Mouse (Mus musculus): Measurements from ENCODE around the gene Fbxo47. TPM values are rescaled to one million over a fixed set of nuclear protein-coding genes. Genes with fewer than 3 reads are reported as not detected.

Fbxo47 gene
- polyA plus RNA-seq, 1 experiment from 2014 or later, result 0.92 TPM

DNA sequence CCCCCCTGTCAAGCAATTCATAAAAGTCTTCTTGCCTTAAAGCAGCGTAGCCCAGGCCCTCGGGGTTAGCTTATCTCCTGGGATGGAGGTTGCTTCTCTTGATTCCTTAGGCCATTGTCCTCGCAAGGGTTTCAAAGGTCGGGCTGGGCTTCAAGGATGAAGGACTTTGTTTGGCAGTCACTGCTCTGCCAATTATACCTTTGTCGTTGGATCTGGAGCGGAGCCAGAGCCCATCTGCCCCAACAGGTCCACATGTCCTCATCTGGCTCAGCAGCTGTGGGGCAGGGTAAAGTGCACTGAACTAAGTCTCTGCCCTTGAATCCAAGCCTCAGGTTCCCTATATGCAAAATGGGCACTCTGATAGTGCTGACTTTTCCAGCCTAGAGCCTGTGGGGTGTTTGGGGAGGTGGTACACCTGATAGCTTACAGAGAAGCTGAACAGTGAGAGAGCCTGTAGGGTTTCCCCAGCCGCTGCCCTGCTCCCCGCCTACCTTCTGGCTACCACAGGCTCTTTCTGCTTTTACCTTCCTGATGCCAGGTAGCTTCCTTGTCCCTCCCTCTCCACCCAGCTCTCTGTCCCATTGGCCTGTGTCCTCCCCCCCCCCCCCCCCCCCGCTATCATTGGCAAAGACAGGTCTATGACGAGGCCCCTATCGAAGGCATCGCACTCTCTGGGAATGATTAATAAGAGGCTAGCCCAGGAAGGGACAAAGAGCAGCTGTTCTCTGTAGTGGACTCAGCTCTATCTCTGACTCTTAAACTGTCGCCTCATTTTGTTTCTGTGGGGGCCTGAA, 72.2 kb downstream of the Fbxo47 start:
- Histone ChIP-seq H3K9ac (replicated peaks) (peak overlapping the region; percentile 42; the same call in 1 of the 2 replicates), H3K9me3 (no peaks in the 10 kb centered on the region), H3K36me3 (peaks cover 84% of the 10 kb centered on the region), H3K27me3 (no peaks in the 10 kb centered on the region), H3K27ac (peak overlapping the region; percentile 17; the same call in 1 of the 2 replicates), H3K4me3 (replicated peaks) (no peak overlapping the region), H3K4me2 (no peak overlapping the region), H3K4me1 (replicated peaks) (peaks cover 80% of the 10 kb centered on the region)
- 53% methylated on average over 12 of the region's 13 CpGs for WGBS
- ATAC-seq (ENCODE audit: insufficient number of reproducible peaks, insufficient read depth, low FRiP score, low TSS enrichment, low read depth), result no peak

DNA sequence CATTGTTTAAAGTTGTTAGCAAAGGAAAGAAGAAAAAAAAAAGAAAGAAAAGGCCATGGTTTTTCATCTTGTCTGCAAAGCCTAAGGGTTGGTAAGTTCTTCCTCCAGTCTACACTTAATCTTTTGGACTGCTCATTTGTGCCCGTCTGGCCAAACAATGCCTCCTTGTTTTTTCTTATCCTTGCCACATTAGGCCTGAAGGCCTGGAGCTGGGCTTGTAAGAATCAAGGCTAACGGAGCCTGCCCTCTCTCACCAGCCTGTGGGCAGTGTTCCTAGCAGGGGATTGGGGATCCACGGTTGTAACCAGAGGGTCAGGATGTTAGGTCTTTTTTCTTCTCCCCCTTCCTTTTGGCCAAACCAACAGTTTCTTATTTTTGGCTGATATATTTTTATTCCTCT, 73.0 kb downstream of the Fbxo47 start:
- ATAC-seq (ENCODE audit: insufficient number of reproducible peaks, insufficient read depth, low FRiP score, low TSS enrichment, low read depth), result no peak
- Histone ChIP-seq H3K9ac (replicated peaks) (no peak overlapping the region), H3K9me3 (no peaks in the 10 kb centered on the region), H3K36me3 (peaks cover 78% of the 10 kb centered on the region), H3K27ac (no peak overlapping the region), H3K4me3 (replicated peaks) (no peak overlapping the region), H3K27me3 (no peaks in the 10 kb centered on the region), H3K4me1 (replicated peaks) (peaks cover 79% of the 10 kb centered on the region), H3K4me2 (no peak overlapping the region)
- 42% methylated on average over 3 of the region's 3 CpGs for WGBS

DNA sequence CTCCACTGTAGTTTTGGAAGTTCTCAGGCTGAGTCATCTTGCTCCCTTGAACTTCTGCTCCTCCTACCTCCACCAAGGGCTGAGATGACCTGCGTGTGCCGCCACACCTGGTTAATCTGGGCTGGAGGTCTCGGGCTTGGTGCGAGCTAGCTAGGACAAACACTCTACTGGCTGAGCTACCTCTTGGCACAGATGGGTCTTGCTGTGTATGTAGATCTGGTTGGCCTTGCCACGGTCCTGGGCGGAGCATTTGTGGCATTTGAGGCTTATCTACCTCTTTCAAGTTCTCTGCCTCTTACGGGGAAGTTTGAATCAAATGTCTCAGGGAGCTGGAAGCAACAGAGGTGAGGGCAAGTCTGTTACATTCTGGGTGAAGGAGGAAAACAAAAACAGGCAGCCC, 73.6 kb downstream of the Fbxo47 start:
- H3K27me3 ChIP-seq, result no peaks in the 10 kb centered on the region
- peaks cover 72% of the 10 kb centered on the region for H3K36me3 ChIP-seq
- no peak overlapping the region for H3K27ac ChIP-seq
- H3K4me2 ChIP-seq, result no peak overlapping the region
- H3K9ac ChIP-seq (replicated peaks), result no peak overlapping the region
- no peaks in the 10 kb centered on the region for H3K9me3 ChIP-seq
- no peak overlapping the region for H3K4me3 ChIP-seq (replicated peaks)
- WGBS, result 77% methylated on average over 7 of the region's 7 CpGs
- H3K4me1 ChIP-seq (replicated peaks), result peaks cover 79% of the 10 kb centered on the region
- no peak for ATAC-seq (ENCODE audit: insufficient number of reproducible peaks, insufficient read depth, low FRiP score, low TSS enrichment, low read depth)

DNA sequence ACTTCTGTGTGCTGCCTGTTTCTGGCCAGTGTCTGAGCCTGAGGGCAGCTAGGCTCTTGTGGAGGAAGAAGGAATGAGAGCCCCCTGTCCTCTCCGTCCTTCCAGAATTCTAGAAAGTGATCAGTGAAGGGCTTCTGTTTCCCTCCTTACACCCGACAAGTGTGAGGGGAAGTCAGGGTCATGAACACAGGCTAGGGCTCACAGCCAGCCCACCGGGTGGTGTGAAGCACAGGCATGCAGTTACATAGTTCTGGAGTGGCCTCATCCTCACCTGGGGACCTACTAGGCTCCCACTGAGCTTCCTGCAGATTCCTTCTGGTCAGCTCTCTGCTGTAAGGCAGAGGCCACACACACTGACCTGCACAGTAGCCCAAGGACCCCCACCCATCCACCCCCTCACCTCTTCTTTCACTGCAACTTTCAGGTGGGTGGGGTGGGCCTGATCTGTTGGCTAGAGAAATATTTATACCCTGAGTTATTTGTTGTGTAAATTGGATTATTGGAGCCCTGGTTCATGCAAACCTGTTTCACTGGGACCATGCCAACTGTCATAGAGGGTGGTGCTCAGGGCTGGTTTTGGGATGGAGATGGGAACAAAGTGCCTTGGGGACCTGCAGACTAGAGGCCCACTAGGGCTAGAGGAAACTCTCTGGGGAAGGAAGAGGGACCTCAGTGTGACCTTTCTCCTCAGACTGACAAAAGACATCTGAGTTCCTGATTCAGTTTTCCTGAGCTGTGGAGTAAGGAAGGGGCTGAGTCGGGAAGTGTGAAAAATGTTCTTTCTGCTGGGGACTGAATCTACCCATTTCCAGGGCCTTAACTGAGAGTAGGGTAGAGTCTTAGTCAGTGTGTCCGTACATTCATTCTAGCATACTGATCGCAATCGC, 74.5 kb downstream of the Fbxo47 start:
- Histone ChIP-seq H3K4me2 (no peak overlapping the region), H3K27ac (peak overlapping the region; percentile 65), H3K4me1 (replicated peaks) (peaks cover 80% of the 10 kb centered on the region), H3K9ac (replicated peaks) (0 out of 2 replicates have a peak overlapping the region, but pooled peaks have one; percentile 8), H3K4me3 (replicated peaks) (no peak overlapping the region), H3K36me3 (peaks cover 63% of the 10 kb centered on the region), H3K27me3 (no peaks in the 10 kb centered on the region), H3K9me3 (no peaks in the 10 kb centered on the region)
- WGBS, result 71% methylated on average over 7 of the region's 7 CpGs
- no peak for ATAC-seq (ENCODE audit: insufficient number of reproducible peaks, insufficient read depth, low FRiP score, low TSS enrichment, low read depth)

DNA sequence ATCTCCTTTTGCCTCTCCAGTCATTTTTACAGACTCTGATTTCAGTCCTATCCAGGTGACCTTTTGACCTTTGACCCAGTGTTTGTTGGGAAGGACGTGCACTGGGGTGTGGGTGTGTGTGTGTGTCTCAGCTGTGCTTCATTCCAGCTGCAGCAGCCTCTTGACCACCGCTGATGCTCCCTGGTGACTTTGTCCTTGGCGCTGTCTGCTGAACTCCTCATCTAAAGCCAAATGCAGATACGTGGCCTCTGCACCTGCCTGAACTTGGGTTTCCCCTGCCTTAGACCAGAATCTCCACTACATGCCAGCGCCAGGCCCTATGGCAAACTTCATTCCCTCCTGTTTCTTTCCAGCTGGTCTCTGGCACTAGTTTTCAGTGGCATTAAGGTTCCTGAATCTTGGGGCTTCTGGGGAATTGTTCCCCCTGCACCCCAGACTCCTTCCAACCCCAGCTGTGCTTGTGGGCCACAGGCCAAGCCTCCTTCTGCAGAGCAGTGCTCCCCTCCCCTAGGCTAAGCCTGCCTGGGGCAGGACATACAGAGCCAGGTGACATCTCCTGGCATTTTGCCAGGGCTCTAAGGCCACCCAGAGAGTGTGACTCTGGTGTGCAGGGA, 75.2 kb downstream of the Fbxo47 start:
- peaks cover 56% of the 10 kb centered on the region for H3K36me3 ChIP-seq
- peak overlapping the region; percentile 19; the same call in 1 of the 2 replicates for H3K4me2 ChIP-seq
- 53% methylated on average over 5 of the region's 5 CpGs for WGBS
- no peaks in the 10 kb centered on the region for H3K9me3 ChIP-seq
- H3K4me3 ChIP-seq (replicated peaks), result no peak overlapping the region
- no peak for ATAC-seq (ENCODE audit: insufficient number of reproducible peaks, insufficient read depth, low FRiP score, low TSS enrichment, low read depth)
- H3K27me3 ChIP-seq, result no peaks in the 10 kb centered on the region
- H3K9ac ChIP-seq (replicated peaks), result no peak overlapping the region
- peaks cover 87% of the 10 kb centered on the region for H3K4me1 ChIP-seq (replicated peaks)
- H3K27ac ChIP-seq, result peak overlapping the region; percentile 65

DNA sequence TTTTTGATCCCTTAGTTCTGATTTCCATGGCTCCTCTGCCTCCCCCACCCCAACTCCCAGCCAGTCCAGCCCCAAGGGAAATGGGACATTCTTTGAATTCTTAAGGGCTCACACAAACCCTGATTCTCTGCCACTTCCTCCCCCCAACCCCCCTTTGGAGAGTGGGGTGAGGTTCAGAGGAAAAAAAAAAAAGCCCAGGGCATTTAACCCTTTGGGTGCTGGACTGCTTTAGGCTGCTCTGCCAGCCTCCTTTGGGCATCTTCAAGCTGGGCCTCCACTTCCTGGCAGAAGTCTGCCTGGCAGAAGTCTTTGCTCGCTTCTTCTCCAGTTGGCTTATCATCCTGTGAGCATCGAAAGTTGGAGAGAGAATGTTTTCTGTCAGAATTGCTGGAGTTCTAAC, 75.9 kb downstream of the Fbxo47 start:
- Histone ChIP-seq H3K9ac (replicated peaks) (no peak overlapping the region), H3K4me2 (peak overlapping the region; percentile 19; the same call in 1 of the 2 replicates), H3K27me3 (no peaks in the 10 kb centered on the region), H3K27ac (peak overlapping the region; percentile 69; the same call in 1 of the 2 replicates), H3K9me3 (no peaks in the 10 kb centered on the region), H3K4me1 (replicated peaks) (peaks cover 86% of the 10 kb centered on the region), H3K36me3 (peaks cover 49% of the 10 kb centered on the region), H3K4me3 (replicated peaks) (no peak overlapping the region)
- 71% methylated on average over 2 of the region's 2 CpGs for WGBS
- ATAC-seq (ENCODE audit: insufficient number of reproducible peaks, insufficient read depth, low FRiP score, low TSS enrichment, low read depth), result no peak

DNA sequence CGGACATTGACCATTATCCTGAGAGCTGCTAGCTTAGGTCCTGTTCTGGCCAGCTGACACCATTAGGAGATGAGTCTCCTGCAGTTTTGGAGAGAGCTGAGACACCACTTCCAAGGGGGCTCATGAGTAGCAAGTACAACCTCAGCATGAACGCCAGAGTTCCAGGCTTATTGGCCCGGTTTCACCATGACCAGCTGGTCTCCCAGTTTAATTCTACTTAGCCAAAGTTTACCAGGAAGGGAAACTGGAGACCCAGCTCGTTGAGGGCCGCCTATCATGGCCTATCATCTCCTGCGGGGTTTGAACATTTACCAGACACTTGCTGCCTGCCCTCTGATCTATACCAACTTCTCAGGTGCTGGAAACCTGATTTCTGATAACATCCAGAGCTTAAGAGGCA, 76.3 kb downstream of the Fbxo47 start:
- 33% methylated on average over 6 of the region's 6 CpGs for WGBS
- no peak overlapping the region for H3K4me3 ChIP-seq (replicated peaks)
- H3K36me3 ChIP-seq, result peaks cover 48% of the 10 kb centered on the region
- no peak for ATAC-seq (ENCODE audit: insufficient number of reproducible peaks, insufficient read depth, low FRiP score, low TSS enrichment, low read depth)
- no peaks in the 10 kb centered on the region for H3K27me3 ChIP-seq
- no peak overlapping the region for H3K9ac ChIP-seq (replicated peaks)
- H3K9me3 ChIP-seq, result no peaks in the 10 kb centered on the region
- H3K4me1 ChIP-seq (replicated peaks), result peaks cover 82% of the 10 kb centered on the region
- H3K27ac ChIP-seq, result peak overlapping the region; percentile 69
- H3K4me2 ChIP-seq, result peak overlapping the region; percentile 19; the same call in 1 of the 2 replicates

DNA sequence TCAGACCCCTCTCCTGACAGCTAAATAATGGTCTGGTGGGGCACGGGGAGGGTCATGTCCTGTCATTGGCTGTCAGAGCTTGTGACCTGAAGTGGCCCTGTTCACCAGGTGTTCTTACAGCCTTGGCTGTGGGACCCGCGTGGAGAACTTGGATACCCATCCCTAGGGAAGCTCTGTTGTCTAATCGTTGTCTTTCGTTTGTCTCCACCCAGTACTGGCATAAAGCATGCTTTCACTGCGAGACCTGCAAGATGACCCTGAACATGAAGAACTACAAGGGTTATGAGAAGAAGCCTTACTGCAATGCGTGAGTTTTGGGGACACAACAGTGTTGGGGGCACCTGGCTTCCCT, 77.4 kb downstream of the Fbxo47 start:
- ATAC-seq (ENCODE audit: insufficient number of reproducible peaks, insufficient read depth, low FRiP score, low TSS enrichment, low read depth), result no peak
- H3K4me3 ChIP-seq (replicated peaks), result no peak overlapping the region
- H3K9ac ChIP-seq (replicated peaks), result no peak overlapping the region
- peaks cover 40% of the 10 kb centered on the region for H3K36me3 ChIP-seq
- no peak overlapping the region; the same call in 1 of the 2 replicates for H3K4me2 ChIP-seq
- H3K27me3 ChIP-seq, result no peaks in the 10 kb centered on the region
- H3K27ac ChIP-seq, result no peak overlapping the region
- 80% methylated on average over 7 of the region's 7 CpGs for WGBS
- no peaks in the 10 kb centered on the region for H3K9me3 ChIP-seq
- H3K4me1 ChIP-seq (replicated peaks), result peaks cover 82% of the 10 kb centered on the region

DNA sequence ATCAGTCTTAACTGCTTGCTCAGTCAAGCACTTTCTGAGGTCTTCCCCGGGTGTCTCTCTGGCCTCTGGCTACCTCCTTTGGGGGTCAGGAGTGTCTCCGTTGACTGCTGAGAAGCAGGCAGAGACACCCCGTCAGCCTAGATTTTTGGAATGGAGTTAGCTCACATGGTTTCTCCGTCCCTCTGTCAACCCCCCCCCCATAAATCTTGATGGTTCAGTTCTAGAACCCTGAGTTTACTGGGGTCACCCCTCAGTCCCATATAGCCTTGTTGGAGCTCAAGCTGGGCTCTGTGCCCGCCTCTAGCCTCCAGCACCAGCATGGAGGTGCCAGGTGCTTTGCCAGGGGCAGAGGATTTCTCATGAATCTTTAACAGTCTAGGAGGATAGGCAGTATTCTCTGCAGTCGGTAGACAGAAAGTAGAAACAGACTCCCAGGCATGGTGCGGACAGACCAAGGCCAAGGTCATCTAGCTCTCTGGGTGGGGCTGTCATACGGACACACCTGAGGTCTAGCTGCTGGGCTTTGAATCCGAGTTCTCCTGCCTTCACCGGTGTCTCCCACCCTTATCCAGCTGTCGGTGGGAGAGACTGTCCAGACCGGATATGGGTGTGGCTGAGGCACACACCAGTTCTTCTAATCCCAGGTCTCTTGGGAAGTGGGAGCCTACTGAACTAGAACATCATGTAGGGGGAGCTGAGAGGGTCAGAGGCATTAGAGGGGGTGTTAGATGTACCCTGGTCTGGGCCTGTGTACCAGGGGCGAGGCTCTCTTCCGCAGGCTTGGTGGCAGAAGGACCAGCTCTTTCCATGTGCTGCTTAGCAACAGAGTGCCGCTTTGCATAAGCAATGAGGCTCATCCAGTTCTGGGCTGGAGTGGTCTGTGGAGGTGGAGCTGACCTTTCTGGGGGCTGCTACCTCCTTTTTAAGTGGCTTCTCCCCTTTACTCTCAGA, 78.0 kb downstream of the Fbxo47 start:
- WGBS, result 55% methylated on average over 15 of the region's 15 CpGs
- Histone ChIP-seq H3K27me3 (no peaks in the 10 kb centered on the region), H3K9me3 (no peaks in the 10 kb centered on the region), H3K27ac (peak overlapping the region; percentile 84), H3K36me3 (peaks cover 37% of the 10 kb centered on the region), H3K4me3 (replicated peaks) (no peak overlapping the region), H3K9ac (replicated peaks) (no peak overlapping the region), H3K4me2 (peak overlapping the region; percentile 54), H3K4me1 (replicated peaks) (peaks cover 82% of the 10 kb centered on the region)
- ATAC-seq (ENCODE audit: insufficient number of reproducible peaks, insufficient read depth, low FRiP score, low TSS enrichment, low read depth), result no peak

DNA sequence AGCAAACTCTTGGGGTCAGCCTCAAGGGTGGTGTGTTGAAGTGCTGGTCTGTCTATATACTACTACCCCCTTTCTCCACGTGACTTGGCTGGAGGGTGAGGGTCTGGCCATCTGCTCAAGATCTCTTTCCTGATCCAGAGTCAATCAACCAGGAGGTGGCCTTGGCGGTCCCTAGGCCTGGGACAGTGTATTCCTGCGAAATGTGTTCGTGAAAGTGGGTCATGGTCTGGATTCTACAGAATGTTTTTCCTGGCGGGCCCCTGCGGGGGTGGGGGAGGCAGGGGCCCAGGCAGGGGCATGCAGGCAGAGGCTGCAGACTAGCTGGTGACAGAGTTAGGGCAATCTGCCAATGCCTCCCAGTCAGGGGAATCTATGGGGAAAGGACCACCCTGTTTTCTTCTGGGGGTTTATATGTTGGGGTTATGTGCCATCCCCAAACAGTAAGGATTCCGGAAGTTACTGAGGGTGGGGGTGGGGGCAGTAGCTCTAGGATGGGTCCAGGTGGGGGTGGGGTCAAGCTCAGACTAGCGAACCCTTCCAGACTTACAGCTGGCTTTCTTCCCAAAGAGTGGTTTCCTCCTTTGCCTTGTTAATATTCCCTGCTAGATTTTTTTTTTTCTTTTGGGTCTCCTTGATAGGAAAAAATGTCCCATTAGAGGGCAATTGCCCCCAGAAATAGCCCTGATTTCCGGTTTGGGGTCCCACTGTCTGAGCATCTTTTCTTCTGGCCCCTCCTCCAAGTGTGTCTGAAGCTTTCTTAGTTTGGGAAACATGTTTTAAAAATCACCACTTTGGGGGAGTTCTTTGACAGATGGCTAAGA, 78.9 kb downstream of the Fbxo47 start:
- Histone ChIP-seq H3K9me3 (no peaks in the 10 kb centered on the region), H3K4me2 (peak overlapping the region; percentile 54), H3K27ac (peak overlapping the region; percentile 84), H3K36me3 (peaks cover 32% of the 10 kb centered on the region), H3K4me3 (replicated peaks) (peak overlapping the region; percentile 21), H3K4me1 (replicated peaks) (peaks cover 78% of the 10 kb centered on the region), H3K9ac (replicated peaks) (no peak overlapping the region; the same call in 1 of the 2 replicates), H3K27me3 (no peaks in the 10 kb centered on the region)
- WGBS, result 16% methylated on average over 9 of the region's 9 CpGs
- ATAC-seq (ENCODE audit: insufficient number of reproducible peaks, insufficient read depth, low FRiP score, low TSS enrichment, low read depth), result no peak
